Mouse (Mus musculus): ENCODE results near the gene Hist1h2ai. TPM values are rescaled to one million over a fixed set of nuclear protein-coding genes. Genes with fewer than 3 reads are reported as not detected.
A peak's percentile ranks its signal among the peaks of the same experiment; 100 is the strongest.
"Not testable (repeated sequence)": the region's sequence is repeated elsewhere in the genome, so short reads cannot be mapped to it uniquely, and the experiment has no call there.

Hist1h2ai gene
- total RNA-seq (2021), result 100 to 1,000 TPM; 129 to 178 TPM

GRCm38 (mm10) chr13:21715864-21716539, at the start of gene Hist1h2ai, which contains the start of gene Hist1h2bl:
Hist1h2ai (plus strand) TSS chr13:21716422.
Hist1h2bl (minus strand) TSS chr13:21716143.
- intact Hi-C loops (cut with DNase I), result not testable (repeated sequence)
- peak; percentile 74 for DNase-seq

- intact Hi-C loops (cut with DNase I), result no loop called here
- DNase-seq, result no peak
These were observed 38.9 kb upstream of the Hist1h2ai start, which contains the start of gene Olfr1360 for GRCm38 (mm10) chr13:21677305-21677704. Olfr1360 (minus strand) TSS chr13:21677405.

GRCm38 (mm10) chr13:21697811-21698210, 18.4 kb upstream of the Hist1h2ai start, which contains the start of gene Olfr1359:
Olfr1359 (plus strand) TSS chr13:21698111.
- no peak for DNase-seq

GRCm38 (mm10) chr13:21706669-21707068, 9.6 kb upstream of the Hist1h2ai start:
- no peak for DNase-seq
- intact Hi-C loops (cut with DNase I), result no loop called here

More at GRCm38 (mm10) chr13:21697811-21698210, 18.4 kb upstream of the Hist1h2ai start, which contains the start of gene Olfr1359:
- intact Hi-C loops (cut with DNase I), result no loop called here

GRCm38 (mm10) chr13:21710031-21710711, 6.1 kb upstream of the Hist1h2ai start:
- intact Hi-C loops (cut with DNase I), result loop anchor here (5.0 kb wide), 1 partner anchor 1702 kb away; no protein-coding TSS in a partner anchor
- DNase-seq, result peak; percentile 90

- intact Hi-C loops (cut with DNase I), result loop anchor here (5.0 kb wide), 1 partner anchor 1701 kb away; no protein-coding TSS in a partner anchor
- peak; percentile 69 for DNase-seq
These were observed 5.2 kb upstream of the Hist1h2ai start for GRCm38 (mm10) chr13:21710821-21711525.

- intact Hi-C loops (cut with DNase I), result loop anchor here (5.0 kb wide), 1 partner anchor 1701 kb away; no protein-coding TSS in a partner anchor
- DNase-seq, result no peak
These were observed 4.5 kb upstream of the Hist1h2ai start for GRCm38 (mm10) chr13:21711698-21712097.

GRCm38 (mm10) chr13:21714725-21715124, 1.5 kb upstream of the Hist1h2ai start:
- intact Hi-C loops (cut with DNase I), result loop anchor here (5.0 kb wide), 1 partner anchor 1698 kb away; no protein-coding TSS in a partner anchor
- peak; percentile 49 for DNase-seq

GRCm38 (mm10) chr13:21715131-21715863, 925 bp upstream of the Hist1h2ai start:
- DNase-seq, result peak; percentile 14
- intact Hi-C loops (cut with DNase I), result no loop called here

- DNase-seq; intact Hi-C loops (cut with DNase I): not testable (repeated sequence)
These were observed 544 bp downstream of the Hist1h2ai start for GRCm38 (mm10) chr13:21716540-21717391.

- peak; percentile 83 for DNase-seq
- intact Hi-C loops (cut with DNase I), result not testable (repeated sequence)
These were observed 1.5 kb downstream of the Hist1h2ai start, which contains the start of gene Hist1h3h for GRCm38 (mm10) chr13:21717397-21718357. Hist1h3h (plus strand) TSS chr13:21717659.

GRCm38 (mm10) chr13:21718381-21719080, 2.3 kb downstream of the Hist1h2ai start:
- no peak for DNase-seq
- intact Hi-C loops (cut with DNase I), result no loop called here

- DNase-seq; intact Hi-C loops (cut with DNase I): not testable (repeated sequence)
These were observed 5.0 kb downstream of the Hist1h2ai start for GRCm38 (mm10) chr13:21721107-21721756.

GRCm38 (mm10) chr13:21721757-21722372, 5.6 kb downstream of the Hist1h2ai start, which contains the start of gene Hist1h2bm:
Hist1h2bm (plus strand) TSS chr13:21722044.
- peak; percentile 60 for DNase-seq
- intact Hi-C loops (cut with DNase I), result not testable (repeated sequence)

- peak; percentile 26 for DNase-seq
- intact Hi-C loops (cut with DNase I), result no loop called here
These were observed 6.2 kb downstream of the Hist1h2ai start for GRCm38 (mm10) chr13:21722373-21722925.

All from left cerebral cortex, postnatal 4 days (tissue).